Mouse (Mus musculus) thymus, adult 2 months (tissue): ENCODE results near the gene Trit1.

ENCODE experiments used
- CTCF ChIP-seq: fragments of 200-500 bp; IDR thresholded peaks from 2 replicates; pipeline ENCODE4 v1.5.1; 2012; ENCODE audit warnings: mild to moderate bottlenecking, control low read depth, low read length, moderate library complexity, borderline replicate concordance; ENCODE audit not compliant: control insufficient read depth, poor library complexity, insufficient read depth; ENCODE audit errors: extremely low read depth
- POLR2A ChIP-seq: fragments of 200-500 bp; IDR thresholded peaks from 2 replicates; pipeline ENCODE4 v1.6.1; 2012; ENCODE audit warnings: mild to moderate bottlenecking, low read length, control low read depth, moderate library complexity; ENCODE audit not compliant: control insufficient read depth, poor library complexity, insufficient read depth; ENCODE audit errors: extremely low read depth

DNA sequence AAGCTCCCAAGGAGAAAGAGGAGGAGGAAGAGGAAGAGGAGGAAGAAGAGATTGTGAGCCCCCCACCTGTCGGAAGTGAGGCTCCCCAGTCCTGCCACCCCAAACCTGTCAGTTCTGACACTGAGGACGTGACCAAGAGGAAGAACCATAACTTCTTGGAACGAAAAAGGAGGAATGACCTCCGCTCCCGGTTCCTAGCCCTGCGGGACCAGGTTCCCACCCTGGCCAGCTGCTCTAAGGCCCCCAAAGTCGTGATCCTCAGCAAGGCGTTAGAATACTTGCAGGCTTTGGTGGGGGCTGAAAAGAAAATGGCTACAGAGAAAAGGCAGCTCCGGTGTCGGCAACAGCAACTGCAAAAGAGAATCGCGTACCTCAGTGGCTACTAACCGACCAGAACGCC, 16.3 kb upstream of the Trit1 start:
- TF ChIP-seq CTCF (no peak), POLR2A (no peak)
